Mouse (Mus musculus): ENCODE measurements at regions not wholly inside any gene's neighbourhood (a gene's known extent, or its start where the extent isn't known, plus 50 kb on each side); places are given as distances from the start of the nearest gene placed in this dataset.
"Not testable (repeated sequence)": the region's sequence is repeated elsewhere in the genome, so short reads cannot be mapped to it uniquely, and the experiment has no call there.

- TF ChIP-seq POLR2A (IDR thresholded peaks at IDR 0.05; ENCODE audit: insufficient read depth, low read depth, low read length); EP300 (IDR thresholded peaks at IDR 0.05; ENCODE audit: insufficient read depth, low read depth, low read length); CTCF (IDR thresholded peaks at IDR 0.05): not testable (repeated sequence)
Observed at GRCm38 (mm10) chr17:13507397-13508063, 153.2 kb downstream of the Tcp10c start.

All from heart, adult 2 months (tissue).